Mouse (Mus musculus) MEL (cell line): ENCODE results near the gene Gpr146. TPM values are rescaled to one million over a fixed set of nuclear protein-coding genes. Genes with fewer than 3 reads are reported as not detected.

Experiments
- DNase-seq: peaks from one replicate; pipeline ENCODE4 v3.0.0; 2011; ENCODE audit warnings: low read depth, low spot score
- H3K27ac ChIP-seq: 2 replicates; pipeline ENCODE4 v1.5.1; 2012; ENCODE audit warnings: low read depth, mild to moderate bottlenecking, control low read depth, low read length, moderate library complexity; ENCODE audit not compliant: control insufficient read depth
- H3K27me3 ChIP-seq, 2 experiments: fragments of 150-350 bp in 1 of 2; sonication (generic) in 1 of 2; 2 replicates each; pipeline ENCODE4 v1.6.1; 2012; ENCODE audit warnings: low read length in 2 of 2, mild to moderate bottlenecking in 2 of 2, improper control_type of control experiment in 1 of 2, moderate library complexity in 1 of 2; ENCODE audit not compliant: insufficient read depth in 2 of 2, control insufficient read depth in 1 of 2
- H3K36me3 ChIP-seq, 2 experiments: 2 replicates each; pipeline ENCODE4 v1.6.1; 2012 to 2014; ENCODE audit warnings: low read length in 2 of 2, improper control_type of control experiment in 1 of 2, inconsistent platforms in 1 of 2, mild to moderate bottlenecking in 1 of 2; ENCODE audit not compliant: insufficient read depth in 2 of 2, control insufficient read depth in 1 of 2
- H3K4me1 ChIP-seq, 2 experiments: fragments of 150-350 bp in 1 of 2; sonication (generic) in 1 of 2; 2 replicates each; pipeline ENCODE4 v1.6.1; 2012; ENCODE audit warnings: low read length in 2 of 2, improper control_type of control experiment in 1 of 2, mild to moderate bottlenecking in 1 of 2; ENCODE audit not compliant: insufficient read depth in 2 of 2, control insufficient read depth in 1 of 2
- H3K4me3 ChIP-seq, 2 experiments: fragments of 150-350 bp in 1 of 2; sonication (generic) in 1 of 2; 2 replicates each; pipeline ENCODE4 v1.5.1; 2012; ENCODE audit warnings: low read depth in 2 of 2, low read length in 2 of 2, mild to moderate bottlenecking in 2 of 2, moderate library complexity in 2 of 2, control low read depth in 1 of 2, improper control_type of control experiment in 1 of 2; ENCODE audit not compliant: control insufficient read depth in 1 of 2, insufficient read depth in 1 of 2
- H3K79me2 ChIP-seq: 2 replicates; pipeline ENCODE4 v1.6.1; 2012; ENCODE audit warnings: mild to moderate bottlenecking, low read length, moderate library complexity; ENCODE audit not compliant: control insufficient read depth, poor library complexity, insufficient read depth
- H3K9ac ChIP-seq: 2 replicates; pipeline ENCODE4 v1.6.1; 2012; ENCODE audit warnings: low read depth, mild to moderate bottlenecking, control low read depth, low read length, moderate library complexity; ENCODE audit not compliant: control insufficient read depth, poor library complexity, severe bottlenecking
- H3K9me3 ChIP-seq: fragments of 150-350 bp; sonication (generic); replicated peaks from 2 replicates; pipeline ENCODE4 v1.6.1; 2012; ENCODE audit warnings: mild to moderate bottlenecking, low read length, improper control_type of control experiment, moderate library complexity; ENCODE audit not compliant: insufficient read depth
- BHLHE40 ChIP-seq: IDR thresholded peaks from 2 replicates; pipeline ENCODE4 v1.6.1; 2012; ENCODE audit warnings: low read depth, mild to moderate bottlenecking, inconsistent platforms, low read length, improper control_type of control experiment, borderline replicate concordance
- CHD1 ChIP-seq: IDR thresholded peaks from 2 replicates; pipeline ENCODE4 v1.6.1; 2012; ENCODE audit warnings: low read depth, mild to moderate bottlenecking, inconsistent platforms, low read length, improper control_type of control experiment
- ETS1 ChIP-seq: IDR thresholded peaks from 2 replicates; pipeline ENCODE4 v1.6.1; 2012; ENCODE audit warnings: low read depth, mild to moderate bottlenecking, inconsistent platforms, low read length, improper control_type of control experiment, moderate library complexity
- KAT2A ChIP-seq: conservative IDR thresholded peaks from 2 replicates; pipeline ENCODE4 v1.6.1; 2012; ENCODE audit warnings: low read depth, low read length, improper control_type of control experiment, inconsistent platforms
- MAX ChIP-seq: IDR thresholded peaks from 2 replicates; pipeline ENCODE4 v1.6.1; 2011; ENCODE audit warnings: low read length, improper control_type of control experiment
- MAZ ChIP-seq: IDR thresholded peaks from 2 replicates; pipeline ENCODE4 v1.6.1; 2012; ENCODE audit warnings: low read depth, mild to moderate bottlenecking, inconsistent platforms, low read length, improper control_type of control experiment
- MYC ChIP-seq: IDR thresholded peaks from 2 replicates; pipeline ENCODE4 v1.6.1; 2011; ENCODE audit warnings: low read depth, mild to moderate bottlenecking, low read length, improper control_type of control experiment, moderate library complexity
- NRF1 ChIP-seq: IDR thresholded peaks from 2 replicates; pipeline ENCODE4 v1.6.1; 2014; ENCODE audit warnings: low read depth, mild to moderate bottlenecking, inconsistent platforms, low read length, improper control_type of control experiment, moderate library complexity; ENCODE audit not compliant: poor library complexity, insufficient read depth, severe bottlenecking
- POLR2A ChIP-seq, 2 experiments: IDR thresholded peaks; 2 replicates each; pipeline ENCODE4 v1.6.1; 2011 to 2012; ENCODE audit warnings: low read length in 2 of 2, mild to moderate bottlenecking in 2 of 2, control low read depth in 1 of 2, improper control_type of control experiment in 1 of 2, low read depth in 1 of 2, moderate library complexity in 1 of 2; ENCODE audit not compliant: control insufficient read depth in 1 of 2, insufficient read depth in 1 of 2, poor library complexity in 1 of 2
- RAD21 ChIP-seq: IDR thresholded peaks from 2 replicates; pipeline ENCODE4 v1.6.1; 2011; ENCODE audit warnings: mild to moderate bottlenecking, low read depth, low read length, improper control_type of control experiment
- RCOR1 ChIP-seq: IDR thresholded peaks from 2 replicates; pipeline ENCODE4 v1.6.1; 2012; ENCODE audit warnings: low read depth, mild to moderate bottlenecking, inconsistent platforms, low read length, improper control_type of control experiment
- SMC3 ChIP-seq: IDR thresholded peaks from 2 replicates; pipeline ENCODE4 v1.6.1; 2011; ENCODE audit warnings: low read depth, low read length, improper control_type of control experiment
- UBTF ChIP-seq: IDR thresholded peaks from 2 replicates; pipeline ENCODE4 v1.6.1; 2012; ENCODE audit warnings: low read depth, mild to moderate bottlenecking, inconsistent platforms, low read length, improper control_type of control experiment, moderate library complexity, borderline replicate concordance; ENCODE audit not compliant: insufficient read depth
- USF2 ChIP-seq, 2 experiments: IDR thresholded peaks; 2 replicates each; pipeline ENCODE4 v1.6.1; 2011 to 2012; ENCODE audit warnings: improper control_type of control experiment in 2 of 2, low read length in 2 of 2, borderline replicate concordance in 1 of 2, inconsistent platforms in 1 of 2, low read depth in 1 of 2, mild to moderate bottlenecking in 1 of 2; ENCODE audit not compliant: insufficient read depth in 1 of 2
- ZC3H11A ChIP-seq: IDR thresholded peaks from 2 replicates; pipeline ENCODE4 v1.6.1; 2012; ENCODE audit warnings: low read depth, mild to moderate bottlenecking, inconsistent platforms, low read length, improper control_type of control experiment
- ZKSCAN1 ChIP-seq: IDR thresholded peaks from 2 replicates; pipeline ENCODE4 v1.6.1; 2012; ENCODE audit warnings: low read depth, mild to moderate bottlenecking, inconsistent platforms, low read length, improper control_type of control experiment, moderate library complexity
- polyA plus RNA-seq, 2 experiments: library from polyadenylated mRNA; stranded (reverse) in 1 of 2; unstranded in 1 of 2; fragments of >175 nt in 1 of 2; fragments of >200 nt in 1 of 2; gene quantifications; 2 replicates each; pipeline versions ENCODE4 v1.2.1 to v1.2.4; 2012; ENCODE audit warnings: low replicate concordance in 2 of 2, low read depth in 1 of 2; ENCODE audit not compliant: insufficient read length in 2 of 2, insufficient read depth in 1 of 2, missing spikeins in 1 of 2
- total RNA-seq: library from RNA; depleted of rRNA; stranded (reverse); fragments of 300-350 nt; gene quantifications from 2 replicates; pipeline ENCODE4 v1.2.3, GENCODE M21; 2012

Gpr146 gene
- total and polyA plus RNA-seq, 3 experiments, result 0.92 to 4.5 TPM; not detected in 1

DNA sequence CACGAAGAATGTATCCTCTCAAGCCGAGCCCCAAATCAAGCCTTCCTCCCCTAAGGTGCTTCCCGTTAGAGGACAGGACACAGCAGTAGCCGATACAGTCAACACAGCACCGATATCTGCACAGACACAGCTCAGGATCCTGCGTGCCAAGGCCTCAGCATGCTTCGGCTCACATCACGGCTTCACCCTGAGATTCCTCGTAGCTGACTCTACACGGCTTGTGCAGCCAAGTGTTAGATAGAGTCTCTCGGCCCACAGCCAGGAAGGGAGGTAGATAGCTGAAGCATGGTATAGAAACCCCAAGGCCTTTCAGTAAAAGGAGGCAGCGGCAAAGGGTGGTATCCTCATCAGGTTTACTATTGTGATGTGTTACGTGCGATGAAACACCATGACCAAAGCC, 22.5 kb downstream of the Gpr146 start:
- 0 out of 2 replicates have a peak, but pooled peaks cover 1% of the 10 kb centered on the region for H3K79me2 ChIP-seq
- H3K9me3 ChIP-seq, result no peaks in the 10 kb centered on the region
- H3K4me1 ChIP-seq, result peaks cover 6 to 12% of the 10 kb centered on the region in 2 experiments
- TF ChIP-seq NRF1 (no peak), CHD1 (no peak), KAT2A (no peak), POLR2A (IDR thresholded peaks at IDR 0.05; ENCODE audit: control insufficient read depth in 1 of 2, insufficient read depth in 1 of 2, low read depth in 1 of 2, low read length in 2 of 2, poor library complexity in 1 of 2) (no peak), USF2 (IDR thresholded peaks at IDR 0.05; ENCODE audit: borderline replicate concordance in 1 of 2, insufficient read depth in 1 of 2, low read depth in 1 of 2, low read length in 2 of 2) (no peak), UBTF (no peak), RCOR1 (no peak), RAD21 (no peak), SMC3 (no peak), MYC (no peak)
- TF ChIP-seq, all 39 proteins: peak for 0
- Histone ChIP-seq H3K36me3 (peaks cover 0 to 6% of the 10 kb centered on the region in 2 experiments; a peak in 2 of 4 replicates), H3K9ac (no peak overlapping the region), H3K27ac (no peak overlapping the region), H3K27me3 (no peaks in the 10 kb centered on the region), H3K4me3 (no peak overlapping the region)
- no peak for DNase-seq

DNA sequence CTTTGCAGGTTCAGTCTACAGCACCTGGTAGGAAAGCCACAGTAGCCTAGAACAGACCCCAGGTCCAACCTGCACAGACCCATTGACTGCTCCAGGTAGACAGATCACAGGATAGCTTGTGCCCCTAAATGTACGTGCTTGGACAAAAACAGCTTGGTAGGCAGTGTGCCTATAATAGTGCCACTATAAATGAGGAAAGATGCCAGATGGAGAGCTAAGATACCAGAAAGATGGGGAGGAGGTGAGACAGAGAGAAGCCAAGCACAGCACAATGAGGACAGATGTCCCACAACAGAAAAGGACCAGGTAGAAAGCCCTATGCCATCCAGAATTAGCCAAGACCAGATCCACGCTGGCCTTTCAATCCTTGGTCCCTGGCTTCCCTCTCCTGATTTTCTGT, 24.6 kb downstream of the Gpr146 start:
- H3K9me3 ChIP-seq, result no peaks in the 10 kb centered on the region
- no peaks in the 10 kb centered on the region for H3K79me2 ChIP-seq
- peaks cover 8 to 11% of the 10 kb centered on the region in 2 experiments for H3K4me1 ChIP-seq
- TF ChIP-seq ZC3H11A (no peak), ZKSCAN1 (no peak)
- no peak for DNase-seq
- no peaks in the 10 kb centered on the region for H3K27me3 ChIP-seq
- H3K36me3 ChIP-seq, result peaks cover 0 to 5% of the 10 kb centered on the region in 2 experiments; a peak in 2 of 4 replicates
- H3K27ac ChIP-seq, result no peak overlapping the region
- H3K4me3 ChIP-seq, result no peak overlapping the region
- no peak overlapping the region for H3K9ac ChIP-seq

DNA sequence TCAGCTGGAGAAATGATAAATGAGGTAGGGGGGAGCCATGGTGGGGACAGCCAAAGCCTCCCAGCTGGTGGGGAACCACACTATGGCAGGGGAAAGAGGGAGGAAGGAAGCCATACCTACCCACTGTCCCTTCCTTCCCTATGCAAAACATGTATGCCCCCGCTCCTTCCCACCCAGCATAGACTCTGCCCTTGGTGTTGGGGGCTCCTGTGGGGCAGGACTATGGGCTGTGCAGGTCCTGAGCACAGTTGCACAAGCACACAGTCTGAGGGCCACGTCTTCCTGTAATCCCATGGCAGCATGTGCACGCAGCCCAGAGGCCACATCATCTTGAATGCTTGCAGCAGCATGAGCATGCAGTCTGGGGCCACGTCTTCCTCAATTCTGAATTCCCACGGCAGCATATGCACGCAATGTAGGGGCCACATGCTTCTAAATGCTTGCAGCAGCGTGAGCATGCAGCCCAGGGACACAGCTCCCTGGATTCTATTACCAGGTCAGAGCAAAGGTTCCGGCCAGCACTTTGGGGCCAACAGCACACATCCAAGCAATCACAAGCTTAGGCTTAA, 26.3 kb downstream of the Gpr146 start:
- Histone ChIP-seq H3K27ac (no peak overlapping the region), H3K4me1 (peaks cover 3 to 6% of the 10 kb centered on the region in 2 experiments), H3K27me3 (no peaks in the 10 kb centered on the region), H3K4me3 (no peak overlapping the region), H3K79me2 (no peaks in the 10 kb centered on the region), H3K9ac (no peak overlapping the region), H3K9me3 (no peaks in the 10 kb centered on the region), H3K36me3 (peaks cover 0 to 3% of the 10 kb centered on the region in 2 experiments; a peak in 2 of 4 replicates)
- no peak for DNase-seq
- no peak for TF ChIP-seq MAZ
- no peak for TF ChIP-seq BHLHE40
- no peak for TF ChIP-seq MAX
- no peak for TF ChIP-seq ETS1
